Mouse (Mus musculus) brown adipose tissue, adult 24 weeks (tissue): ENCODE results near the gene Cdyl2. TPM values are rescaled to one million over a fixed set of nuclear protein-coding genes. Genes with fewer than 3 reads are reported as not detected.

Source experiments
- H3K27ac ChIP-seq: fragments of 200-500 bp; replicated peaks from 2 replicates; pipeline ENCODE4 v1.5.1; 2012; ENCODE audit warnings: low read depth, mild to moderate bottlenecking, low read length
- H3K4me1 ChIP-seq: fragments of 200-500 bp; 2 replicates; pipeline ENCODE4 v1.6.1; 2012; ENCODE audit warnings: low read length, mixed read lengths; ENCODE audit not compliant: control insufficient read depth, insufficient read depth, insufficient read length
- H3K4me3 ChIP-seq: fragments of 200-500 bp; 2 replicates; pipeline ENCODE4 v1.5.1; 2012; ENCODE audit warnings: low read depth, mild to moderate bottlenecking, low read length, moderate library complexity; ENCODE audit not compliant: insufficient read depth
- polyA plus RNA-seq: library from polyadenylated mRNA; stranded (reverse); fragments of >200 nt; gene quantifications from 2 replicates; pipeline ENCODE4 v1.2.4, GENCODE M21; 2012; ENCODE audit not compliant: missing spikeins, insufficient read depth, insufficient read length

Cdyl2 gene
- polyA plus RNA-seq, 1 experiment, result 3.6 TPM

DNA sequence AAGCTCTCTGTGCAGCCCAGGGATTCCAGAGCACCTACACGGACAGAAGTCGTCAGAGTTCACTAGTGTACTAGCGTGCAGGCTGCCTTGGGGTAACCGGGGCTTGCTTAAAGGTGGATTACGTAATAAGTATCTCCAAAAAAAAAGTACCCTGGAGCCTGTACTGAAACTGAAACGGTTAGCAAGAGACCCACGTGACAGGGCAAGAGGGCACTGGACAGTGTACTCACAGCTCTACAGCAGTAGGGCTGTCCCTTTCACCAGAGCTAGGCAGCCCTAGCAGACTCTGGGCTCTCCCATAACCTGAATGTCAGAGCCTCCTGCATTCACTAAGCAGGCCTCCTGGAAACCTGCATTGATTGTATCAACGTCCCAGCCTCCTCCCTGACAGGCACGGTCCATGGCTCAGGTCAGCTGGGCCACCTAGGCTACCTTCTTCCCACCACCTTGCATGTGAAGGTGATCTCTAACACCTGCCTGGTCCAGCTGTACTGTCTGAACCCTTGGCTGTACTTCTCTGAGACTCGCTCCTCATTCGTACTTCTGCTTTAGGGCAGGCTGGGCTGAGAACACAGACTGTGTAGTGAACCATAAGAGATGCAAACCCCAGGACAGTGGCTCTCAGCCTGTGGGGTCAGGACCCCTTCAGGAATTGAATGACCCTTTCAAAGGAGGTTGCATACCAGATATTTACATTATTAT lies 151.3 kb downstream of the Cdyl2 start:
- H3K27ac ChIP-seq, result no peak overlapping the region
- H3K4me1 ChIP-seq, result no peaks in the 10 kb centered on the region
- no peak overlapping the region for H3K4me3 ChIP-seq

DNA sequence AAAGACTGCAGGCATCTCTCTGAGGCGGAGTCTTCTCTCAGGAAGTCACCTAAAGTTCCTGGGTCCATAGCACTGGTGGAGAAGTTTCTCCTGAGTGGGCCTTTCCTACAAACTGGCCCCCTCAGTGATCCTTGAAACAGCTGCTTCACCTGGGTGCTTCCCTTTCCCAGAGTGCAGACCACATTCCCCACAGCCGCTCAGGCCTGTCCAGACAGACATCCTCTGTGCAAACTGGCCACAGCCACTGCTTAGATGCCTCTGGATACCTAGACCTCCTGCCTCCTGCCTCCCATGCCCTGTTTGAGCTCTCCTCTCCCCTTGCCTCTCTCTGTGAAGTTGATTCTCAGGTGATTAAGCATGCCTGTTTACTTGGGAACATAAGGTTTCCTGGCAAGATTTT lies 156.1 kb downstream of the Cdyl2 start:
- no peak overlapping the region for H3K4me3 ChIP-seq
- no peak overlapping the region for H3K27ac ChIP-seq
- no peaks in the 10 kb centered on the region for H3K4me1 ChIP-seq

DNA sequence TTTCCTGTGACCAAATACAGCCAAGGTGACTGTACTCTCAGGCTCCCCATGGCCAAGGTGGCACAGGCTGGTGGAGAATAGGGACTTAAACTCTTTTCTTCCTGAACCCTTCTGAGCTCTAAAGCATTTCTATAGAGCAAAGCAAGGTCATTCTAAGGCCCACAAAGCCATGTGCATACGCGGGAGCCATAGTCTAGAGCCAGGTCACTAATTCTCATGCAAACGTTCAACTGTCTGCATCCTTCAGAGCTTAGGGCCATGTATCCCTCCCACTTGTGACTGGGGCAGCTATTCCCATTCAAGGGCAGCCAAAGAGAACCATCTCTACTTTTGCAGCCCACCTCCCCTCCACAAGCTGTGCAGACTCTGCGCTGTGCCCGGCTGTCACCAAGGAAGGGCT lies 159.7 kb downstream of the Cdyl2 start:
- Histone ChIP-seq H3K27ac (no peak overlapping the region), H3K4me3 (no peak overlapping the region), H3K4me1 (no peaks in the 10 kb centered on the region)

DNA sequence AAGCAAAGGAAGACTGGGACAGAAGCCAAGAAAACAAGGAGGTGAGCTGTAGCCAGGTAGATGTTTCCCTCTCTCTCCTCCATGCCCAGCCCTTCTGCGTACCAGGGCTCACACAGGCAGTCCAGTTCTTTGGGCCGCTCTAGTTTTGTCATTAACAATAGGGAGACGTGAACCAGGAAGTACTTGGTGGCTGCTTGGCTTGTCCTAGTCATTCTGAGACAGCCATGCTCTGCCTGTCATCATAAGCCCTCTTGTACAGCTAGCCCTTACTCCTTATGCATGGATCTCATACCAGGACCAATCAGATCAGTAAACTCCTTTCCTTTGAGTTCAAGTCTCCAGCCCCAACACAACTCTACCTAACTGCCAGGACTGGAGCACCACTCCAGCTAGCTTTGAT lies 180.0 kb downstream of the Cdyl2 start:
- Histone ChIP-seq H3K4me3 (no peak overlapping the region), H3K4me1 (no peaks in the 10 kb centered on the region)

DNA sequence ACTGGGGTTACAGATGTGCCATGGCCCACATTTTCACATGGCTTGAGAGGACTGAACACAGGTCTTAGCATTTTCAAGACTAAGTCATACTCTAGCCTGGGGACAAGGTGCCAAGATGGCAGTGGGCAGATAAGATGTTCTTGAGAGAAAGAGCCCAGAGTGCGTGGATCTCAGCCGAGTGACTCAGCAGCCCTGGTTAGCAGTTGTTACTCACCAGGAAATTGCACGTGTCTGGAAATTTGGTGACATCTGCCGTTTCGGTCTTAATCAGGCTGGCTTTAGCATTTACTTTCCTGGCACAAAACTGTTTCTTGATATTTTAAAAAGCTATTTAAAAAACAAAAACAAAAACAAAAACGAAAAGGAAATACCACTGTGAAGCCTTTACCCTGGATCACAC lies 180.5 kb downstream of the Cdyl2 start:
- Histone ChIP-seq H3K4me1 (no peaks in the 10 kb centered on the region), H3K27ac (no peak overlapping the region), H3K4me3 (no peak overlapping the region)

More for the DNA sequence above, 180.0 kb downstream of the Cdyl2 start:
- no peak overlapping the region for H3K27ac ChIP-seq

DNA sequence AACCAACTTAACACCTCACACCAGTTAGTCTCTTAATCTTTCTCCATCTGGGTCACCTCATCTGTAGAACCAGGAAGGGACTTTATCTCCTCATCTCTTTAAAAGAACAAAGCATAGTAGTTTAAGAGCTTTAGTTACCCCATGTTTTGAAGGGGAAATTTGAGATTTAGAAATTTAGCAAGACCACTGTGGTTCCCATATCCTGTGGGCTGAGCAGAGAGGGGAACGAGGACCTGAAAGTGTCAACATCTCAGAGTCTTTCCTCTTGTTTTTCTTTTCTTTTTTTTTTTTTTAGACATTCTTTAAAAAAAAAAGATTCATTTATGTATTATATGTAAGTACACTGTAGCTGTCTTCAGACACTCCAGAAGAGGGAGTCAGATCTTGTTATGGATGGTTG lies 189.4 kb downstream of the Cdyl2 start:
- Histone ChIP-seq H3K27ac (no peak overlapping the region), H3K4me3 (no peak overlapping the region), H3K4me1 (0 out of 2 replicates have a peak, but pooled peaks cover 2% of the 10 kb centered on the region)

DNA sequence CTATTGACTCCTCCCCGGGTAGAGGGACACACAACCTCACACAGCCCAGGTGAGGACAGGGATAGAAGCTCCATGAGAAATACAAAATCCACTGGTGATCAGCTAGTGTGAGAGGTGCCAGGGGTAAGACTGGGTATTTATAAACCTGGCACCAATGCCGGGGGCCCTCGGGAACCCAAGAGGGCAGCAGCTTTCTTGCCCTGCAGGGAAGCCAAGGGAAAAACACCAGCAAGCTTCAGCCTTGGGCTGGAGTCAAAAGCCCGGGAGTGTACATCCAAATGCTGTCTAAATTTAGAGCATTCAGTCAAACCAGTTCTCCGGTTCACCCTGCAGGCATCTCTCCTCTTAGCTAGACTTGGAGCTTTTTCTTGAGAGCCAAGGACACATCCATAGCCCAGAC lies 189.9 kb downstream of the Cdyl2 start:
- H3K27ac ChIP-seq, result no peak overlapping the region
- H3K4me1 ChIP-seq, result 0 out of 2 replicates have a peak, but pooled peaks cover 2% of the 10 kb centered on the region
- no peak overlapping the region for H3K4me3 ChIP-seq

DNA sequence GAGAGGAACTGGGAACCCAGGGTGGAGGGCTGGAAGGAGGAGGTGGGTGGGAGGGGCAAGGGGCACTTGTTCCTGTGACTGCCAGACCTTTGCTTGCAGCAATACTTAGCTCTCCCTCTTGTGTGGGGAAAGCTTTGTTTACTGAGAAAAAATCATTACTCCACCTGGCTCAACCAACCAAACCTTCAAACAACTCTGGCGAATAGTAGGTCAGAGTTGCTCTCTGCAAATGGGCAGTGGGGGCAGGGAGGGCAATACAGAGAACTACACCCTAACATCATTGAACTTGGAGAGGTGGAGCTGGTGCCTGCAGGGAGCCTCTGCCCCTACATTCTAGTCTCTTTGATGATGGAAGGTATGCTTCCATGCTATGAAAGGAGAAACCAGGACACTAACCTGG lies 192.7 kb downstream of the Cdyl2 start:
- no peak overlapping the region for H3K27ac ChIP-seq
- H3K4me1 ChIP-seq, result 0 out of 2 replicates have a peak, but pooled peaks cover 2% of the 10 kb centered on the region
- H3K4me3 ChIP-seq, result no peak overlapping the region

DNA sequence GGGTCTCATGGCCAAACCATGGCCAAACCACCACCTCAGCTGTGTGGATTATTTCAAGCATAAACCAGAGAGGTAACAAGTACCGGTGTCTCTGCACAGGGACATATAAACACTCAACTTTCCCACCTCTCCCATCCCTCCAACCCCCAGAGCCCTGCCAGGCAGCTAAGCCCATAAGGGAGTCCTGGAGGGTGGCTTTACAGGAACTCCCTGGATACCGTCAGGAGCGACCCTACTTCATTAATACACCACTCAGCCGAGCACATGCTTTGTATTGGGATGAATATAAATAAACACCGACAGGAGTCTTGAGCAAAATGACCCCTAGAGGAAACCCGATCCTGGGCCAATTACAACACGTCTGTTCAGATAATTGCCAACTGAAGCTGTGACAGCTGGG lies 194.0 kb downstream of the Cdyl2 start:
- no peak overlapping the region for H3K27ac ChIP-seq
- H3K4me1 ChIP-seq, result 0 out of 2 replicates have a peak, but pooled peaks cover 2% of the 10 kb centered on the region
- H3K4me3 ChIP-seq, result no peak overlapping the region

DNA sequence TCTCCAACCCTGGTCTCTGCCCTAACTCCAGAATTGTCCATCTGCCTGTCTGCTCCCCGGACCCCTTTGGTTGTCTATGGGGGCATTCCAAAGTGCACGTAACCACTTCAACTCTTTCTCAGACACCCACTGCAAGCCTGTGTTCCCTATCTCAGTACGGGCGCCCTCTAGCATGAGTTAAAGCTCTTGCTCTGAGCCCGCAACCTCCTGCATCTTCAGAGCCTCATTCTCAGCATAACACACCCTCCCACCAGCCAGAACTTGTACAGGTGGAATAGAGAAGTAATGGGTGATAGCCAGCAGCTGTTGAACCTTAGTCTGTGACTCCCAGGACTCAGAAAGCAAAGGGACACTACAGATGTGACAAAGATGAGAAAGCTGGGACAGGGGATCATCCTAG lies 196.0 kb downstream of the Cdyl2 start:
- Histone ChIP-seq H3K27ac (no peak overlapping the region), H3K4me3 (no peak overlapping the region), H3K4me1 (no peaks in the 10 kb centered on the region)

DNA sequence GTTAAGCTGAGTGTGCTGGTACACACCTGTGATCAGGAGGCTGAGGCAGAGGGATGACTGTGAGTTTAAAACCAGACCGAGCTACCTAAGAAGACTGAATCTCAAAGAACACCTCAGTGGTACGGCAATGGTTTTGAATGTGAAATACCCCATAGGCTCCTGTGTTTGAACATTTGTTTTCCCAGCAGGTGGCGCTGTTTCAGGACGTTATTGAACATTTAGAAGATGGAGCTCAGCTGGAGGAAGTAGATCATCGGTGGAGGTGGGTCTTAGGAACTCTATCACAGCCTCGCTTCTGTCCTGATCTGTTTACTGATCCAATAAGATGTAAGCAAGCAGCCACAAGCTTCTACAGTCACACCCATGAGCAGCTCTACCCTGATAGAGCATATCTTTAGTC lies 199.7 kb downstream of the Cdyl2 start:
- Histone ChIP-seq H3K27ac (no peak overlapping the region), H3K4me3 (no peak overlapping the region), H3K4me1 (no peaks in the 10 kb centered on the region)

DNA sequence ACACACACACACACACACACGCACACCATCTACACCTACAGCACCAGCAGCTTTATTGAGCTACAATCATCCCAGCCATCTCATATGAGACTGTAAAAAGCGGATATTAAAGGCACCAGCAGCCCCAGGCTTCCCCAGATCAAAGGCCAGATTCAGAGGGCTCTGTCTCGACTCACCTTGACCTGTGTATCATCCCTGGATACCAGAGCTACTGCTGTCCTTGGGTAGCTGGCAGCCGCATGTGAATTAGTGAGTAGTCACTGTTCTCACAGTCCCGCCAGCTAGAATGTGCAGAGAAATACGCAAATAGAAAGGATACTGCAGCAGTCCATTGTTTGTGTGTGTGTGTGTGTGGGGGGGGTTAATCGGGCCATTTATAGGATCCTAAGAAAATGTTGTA lies 204.1 kb downstream of the Cdyl2 start:
- Histone ChIP-seq H3K4me1 (no peaks in the 10 kb centered on the region), H3K4me3 (no peak overlapping the region), H3K27ac (no peak overlapping the region)

DNA sequence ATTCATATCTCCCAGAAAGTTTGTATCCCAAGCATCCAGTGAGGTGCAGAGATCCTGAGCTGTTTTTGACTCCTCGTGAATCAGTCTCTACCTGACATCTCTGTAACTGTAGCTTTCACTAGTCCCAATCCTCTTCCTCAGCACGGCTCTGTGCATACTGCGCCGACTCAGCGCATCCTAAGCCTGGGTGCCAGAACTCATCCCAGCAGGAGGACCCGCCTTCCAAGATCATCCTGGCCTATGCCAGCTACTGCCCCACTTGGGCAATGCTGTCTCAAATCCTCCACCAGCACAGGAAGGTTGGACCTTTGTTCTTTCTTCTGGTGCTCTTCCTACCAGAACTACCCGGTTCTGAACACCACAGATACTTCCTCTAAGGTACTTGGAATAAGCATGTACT lies 207.9 kb downstream of the Cdyl2 start:
- Histone ChIP-seq H3K4me3 (no peak overlapping the region), H3K4me1 (no peaks in the 10 kb centered on the region), H3K27ac (no peak overlapping the region)

Other genes with a start within 250 kb of the Cdyl2 start
- gene Dynlrb2, start 228.0 kb downstream of the Cdyl2 start, polyA plus RNA-seq, result not detected in 2 replicates
- 81.1 and 117 TPM in 2 replicates for gene Cmc2, start 188.5 kb upstream of the Cdyl2 start, polyA plus RNA-seq
- gene Cenpn, start 188.7 kb upstream of the Cdyl2 start, polyA plus RNA-seq, result 1.5 and 2.1 TPM in 2 replicates
- gene Atmin, start 210.4 kb upstream of the Cdyl2 start, polyA plus RNA-seq, result 5.1 and 8.7 TPM in 2 replicates
- gene 1700030J22Rik, start 246.0 kb upstream of the Cdyl2 start, polyA plus RNA-seq, result 0.36 and 0.58 TPM in 2 replicates